ENCODE assay signal across 22 mouse cellular contexts in genomic region chr1:192882617-192883295, GRCm38 (mm10). TPM values are rescaled to one million over a fixed set of nuclear protein-coding genes. Genes with fewer than 3 reads are reported as not detected.
DNase-seq lines count a peak whose midpoint lies in the region; ATAC-seq and TF ChIP-seq lines count a peak whose summit lies in the region.
"Had no signal": no experiment of that assay in that cellular context is flagged by ENCODE, and none has a peak within 500 bp of the region (broad histone marks: within the 10 kb centered on the region; RNA-seq: fewer than 3 reads in every experiment).

No protein-coding gene starts in this region.

- TF ChIP-seq CTCF in gastrocnemius, adult 2 months (IDR thresholded peaks at IDR 0.05) = peak; percentile 48
- TF ChIP-seq CTCF in liver, embryonic 14.5 days (IDR thresholded peaks at IDR 0.05; ENCODE audit: low read depth) = peak; percentile 31; the same call in 1 of the 2 replicates
- TF ChIP-seq CTCF in C2C12 (IDR thresholded peaks at IDR 0.05; ENCODE audit: control insufficient read depth, insufficient read depth, insufficient read length) = no peak

- no peaks in the 10 kb centered on the region for H3K27me3 ChIP-seq in liver, embryonic 14.5 days (ENCODE audit: control insufficient read depth, insufficient read depth, low read length)
- no peaks in the 10 kb centered on the region for H3K27me3 ChIP-seq in C2C12 (ENCODE audit: control insufficient read depth, insufficient read depth, insufficient read length)
- H3K27me3 ChIP-seq: embryonic facial prominence, embryonic 13.5 days; forebrain, embryonic 12.5 days; midbrain, embryonic 12.5 days had no signal

- no peaks in the 10 kb centered on the region for H3K36me3 ChIP-seq in liver, embryonic 14.5 days (replicated peaks; ENCODE audit: control insufficient read depth, insufficient read depth, low read depth)
- no peaks in the 10 kb centered on the region for H3K36me3 ChIP-seq in C2C12 (ENCODE audit: control insufficient read depth, insufficient read depth)
- H3K36me3 ChIP-seq: embryonic facial prominence, embryonic 13.5 days; forebrain, embryonic 12.5 days; G1E; heart, embryonic 10.5 days; midbrain, embryonic 12.5 days had no signal

- H3K9me3 ChIP-seq in liver, embryonic 14.5 days (ENCODE audit: control insufficient read depth, low read length) = no peaks in the 10 kb centered on the region
- H3K9me3 ChIP-seq: embryonic facial prominence, embryonic 13.5 days; forebrain, embryonic 12.5 days; heart, embryonic 10.5 days; midbrain, embryonic 12.5 days had no signal

- no peak overlapping the region for H3K9ac ChIP-seq in liver, embryonic 14.5 days (replicated peaks)
- H3K9ac ChIP-seq: embryonic facial prominence, embryonic 13.5 days; forebrain, embryonic 12.5 days; midbrain, embryonic 12.5 days had no signal

- intact Hi-C loops in gastrocnemius, adult 2 months (cut with DNase I) = loop anchor here (10.0 kb wide), 1 partner anchor 98 kb away; no protein-coding TSS in a partner anchor

- H3K4me2 ChIP-seq in liver, embryonic 14.5 days (ENCODE audit: low read depth) = no peak overlapping the region
- H3K4me2 ChIP-seq: embryonic facial prominence, embryonic 13.5 days; forebrain, embryonic 12.5 days; midbrain, embryonic 12.5 days had no signal

- H3K79me3 ChIP-seq in C2C12 (ENCODE audit: low read depth) = no peaks in the 10 kb centered on the region

- no peak overlapping the region for H3K4me3 ChIP-seq in gastrocnemius, adult 2 months
- no peak overlapping the region for H3K4me3 ChIP-seq in liver, embryonic 14.5 days (ENCODE audit: insufficient read depth in 1 of 2, low read depth in 2 of 2, low read length in 2 of 2)
- H3K4me3 ChIP-seq in C2C12 (ENCODE audit: insufficient read depth, poor library complexity, severe bottlenecking) = no peak overlapping the region
- H3K4me3 ChIP-seq: embryonic facial prominence, embryonic 13.5 days; forebrain, embryonic 12.5 days; heart, embryonic 10.5 days; midbrain, embryonic 12.5 days had no signal

- no peak overlapping the region for H3K27ac ChIP-seq in gastrocnemius, adult 2 months
- H3K27ac ChIP-seq in liver, embryonic 14.5 days = no peak overlapping the region
- H3K27ac ChIP-seq: embryonic facial prominence, embryonic 13.5 days; forebrain, embryonic 12.5 days; heart, embryonic 10.5 days; midbrain, embryonic 12.5 days had no signal

- TF ChIP-seq EP300 in liver, embryonic 14.5 days (IDR thresholded peaks at IDR 0.05; ENCODE audit: low read depth) = no peak

- no peaks in the 10 kb centered on the region for H3K4me1 ChIP-seq in liver, embryonic 14.5 days (replicated peaks; ENCODE audit: control insufficient read depth in 2 of 2, insufficient read depth in 2 of 2, low read length in 1 of 2)
- H3K4me1 ChIP-seq: forebrain, embryonic 12.5 days; heart, embryonic 10.5 days; midbrain, embryonic 12.5 days had no signal

- WGBS in liver, embryonic 14.5 days (ENCODE audit: insufficient replicate concordance) = 49% methylated on average over 2 of the region's 2 CpGs

- DNase-seq in gastrocnemius, adult 2 months = no peak
- DNase-seq in gastrocnemius, adult 8-10 months (ENCODE audit: low spot score in 2 of 2) = no peak
- DNase-seq in liver, embryonic 14.5 days (ENCODE audit: low read depth in 3 of 3, low spot score in 3 of 3) = no peak
- DNase-seq in liver = no peak
- DNase-seq in frontal cortex, postnatal 10 days (ENCODE audit: low spot score in 2 of 2) = no peak
- no peak for DNase-seq in adrenal gland, adult 2 months
- DNase-seq: B cell, adult 2 months; cerebellum, postnatal 14 days; heart, postnatal 36 days; layer of hippocampus, adult 9-11 months; lung, postnatal 14 days; right cerebral cortex, postnatal 14 days; thymus, adult 18-20 months had no signal

- no peak for ATAC-seq in liver, embryonic 14.5 days (ENCODE audit: insufficient read depth)
- 0 out of 2 replicates have a peak, but pooled peaks have one; percentile 52 for ATAC-seq in common myeloid progenitor, adult 5-6 weeks (replicated peaks; ENCODE audit: low read depth, poor library complexity, severe bottlenecking)
- ATAC-seq: activated CD4-positive, CD25-positive, alpha-beta regulatory T cell, adult 4 months had no signal

- no peaks in the 10 kb centered on the region for H3K79me2 ChIP-seq in C2C12 (ENCODE audit: control insufficient read depth, insufficient read depth)

- no peak overlapping the region for H3ac ChIP-seq in C2C12 (ENCODE audit: control insufficient read depth, insufficient read length, low read depth)

TF ChIP-seq in C2C12, 6 proteins besides CTCF, POLR2A, EP300 and RAD21:
- TF ChIP-seq FOSL1 (IDR thresholded peaks at IDR 0.05; ENCODE audit: insufficient read depth, low read length, poor library complexity, severe bottlenecking) = peak; percentile 14
- no peak for TF ChIP-seq MAX (IDR thresholded peaks at IDR 0.05)
- no peak for TF ChIP-seq MYOG (IDR thresholded peaks at IDR 0.05; ENCODE audit: control insufficient read depth, extremely low read depth, insufficient read length)
- no peak for TF ChIP-seq MYOD1 (IDR thresholded peaks at IDR 0.05; ENCODE audit: control insufficient read depth, insufficient read length, low read depth)
- TF ChIP-seq USF1 (IDR thresholded peaks at IDR 0.05; ENCODE audit: low read depth) = no peak
- peak; percentile 2 for TF ChIP-seq CEBPB (IDR thresholded peaks at IDR 0.05; ENCODE audit: low read depth)

RNA-seq across cellular contexts. Expression of gene Sertad4, which starts 27.2 kb away (rescaled TPM):
- 1 to 10 TPM; 1.9 to 2.7 TPM for total RNA-seq in gastrocnemius, adult 2 months (2021)
- 1 to 10 TPM in 3 of 4 experiments, under 1 TPM in 1; 0.78 to 1.9 (median 1.4) TPM for total RNA-seq in gastrocnemius, adult 8-10 months (2022)
- polyA plus RNA-seq in liver, embryonic 14.5 days (2012; rRNA removed) = 0.35 and 0.37 TPM in 2 replicates
- 0.19 and 0.34 TPM in 2 replicates for polyA plus RNA-seq in liver, embryonic 14.5 days (2014; fragmentation: Nextera tagmentation; extraction: Ambion mirVana)
- 18.9 TPM for polyA plus RNA-seq in C2C12 (2012; fragmentation: generic; extraction: Trizol)
- not detected in 2 replicates for total RNA-seq in common myeloid progenitor, adult 5-6 weeks (2017)
- total RNA-seq in adrenal gland, adult 2 months (2021) = 1 to 10 TPM; 4.4 to 7.9 TPM
- polyA plus RNA-seq in adrenal gland, adult 2 months (2012; rRNA removed) = 4.1 and 5.2 TPM in 2 replicates
- total RNA-seq: liver, adult 2 months had no signal
- polyA plus RNA-seq: activated CD4-positive, CD25-positive, alpha-beta regulatory T cell, adult 4 months; G1E had no signal
